Mouse (Mus musculus): ENCODE measurements around the gene Cpeb1. TPM values are rescaled to one million over a fixed set of nuclear protein-coding genes. Genes with fewer than 3 reads are reported as not detected.

The Cpeb1 gene
- polyA plus RNA-seq, 2 experiments = 0.03 TPM; not detected in 1

DNA sequence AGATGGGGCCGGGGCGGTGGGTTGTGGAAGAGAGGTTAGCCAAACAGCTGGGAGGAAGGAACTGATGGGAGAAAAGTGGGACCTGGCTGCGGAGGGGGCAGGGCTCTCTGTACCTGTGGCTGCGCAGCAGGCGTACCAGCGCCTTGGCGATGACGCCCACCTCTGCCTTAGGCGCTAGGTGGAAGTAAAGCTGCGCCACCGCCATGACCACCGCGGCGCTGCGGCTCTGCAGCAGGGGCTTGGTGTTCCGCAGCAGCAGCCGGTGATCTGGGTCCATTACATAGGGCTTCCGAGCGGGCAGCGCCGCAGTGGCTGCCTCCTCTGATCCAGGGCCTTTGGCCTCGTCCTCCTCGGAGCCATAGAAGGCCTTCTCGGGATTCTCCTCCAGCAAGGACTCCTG is 21.6 kb upstream of the Cpeb1 start:
- Histone ChIP-seq H3K27ac (no peak overlapping the region), H3K27me3 (ENCODE audit: control insufficient read depth, insufficient read depth, low read length) (no peaks in the 10 kb centered on the region; the same call in 1 of the 2 replicates), H3K36me3 (replicated peaks; ENCODE audit: control insufficient read depth, insufficient read depth, low read depth) (no peaks in the 10 kb centered on the region), H3K4me1 (replicated peaks; ENCODE audit: control insufficient read depth in 2 of 2, insufficient read depth in 2 of 2, low read length in 1 of 2) (no peaks in the 10 kb centered on the region), H3K9me3 (ENCODE audit: control insufficient read depth, low read length) (no peaks in the 10 kb centered on the region), H3K4me3 (ENCODE audit: insufficient read depth in 1 of 2, low read depth in 2 of 2, low read length in 2 of 2) (no peak overlapping the region), H3K9ac (replicated peaks) (no peak overlapping the region), H3K4me2 (ENCODE audit: low read depth) (no peak overlapping the region)
- 3% methylated on average over 24 of the region's 24 CpGs for WGBS (ENCODE audit: insufficient replicate concordance)
- no peak for DNase-seq (ENCODE audit: low read depth in 3 of 3, low spot score in 3 of 3)
- ATAC-seq (ENCODE audit: insufficient read depth) = no peak
- 0 out of 2 replicates have a peak, but pooled peaks have one; percentile 18 for TF ChIP-seq CTCF (IDR thresholded peaks at IDR 0.05; ENCODE audit: low read depth)
- no peak for TF ChIP-seq EP300 (IDR thresholded peaks at IDR 0.05; ENCODE audit: low read depth)

DNA sequence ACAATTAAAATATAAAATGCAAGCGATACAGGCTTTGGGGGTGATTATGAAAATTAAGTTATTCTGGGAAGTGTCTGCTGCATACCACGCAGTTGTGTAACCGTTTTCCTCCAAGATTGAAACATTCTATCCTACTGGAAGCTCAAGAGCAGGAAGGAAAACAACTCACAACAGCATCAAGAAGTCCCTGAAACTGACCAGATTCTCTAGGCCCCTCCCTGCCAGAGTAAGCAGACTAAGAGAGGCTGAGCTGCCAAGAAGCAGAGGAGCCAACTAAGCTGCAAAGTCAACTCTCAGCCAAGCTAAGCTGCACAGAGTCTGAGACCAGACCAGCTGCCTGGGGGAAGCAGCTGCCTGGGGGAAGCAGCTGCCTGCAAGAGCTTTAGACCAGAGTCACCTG is 20.0 kb upstream of the Cpeb1 start:
- no peak for TF ChIP-seq EP300 (IDR thresholded peaks at IDR 0.05; ENCODE audit: low read depth)
- no peak for TF ChIP-seq CTCF (IDR thresholded peaks at IDR 0.05; ENCODE audit: low read depth)
- no peaks in the 10 kb centered on the region; the same call in 1 of the 2 replicates for H3K27me3 ChIP-seq (ENCODE audit: control insufficient read depth, insufficient read depth, low read length)
- WGBS (ENCODE audit: insufficient replicate concordance) = 58% methylated on average over 3 of the region's 3 CpGs
- ATAC-seq (ENCODE audit: insufficient read depth) (no peak), DNase-seq (ENCODE audit: low read depth in 3 of 3, low spot score in 3 of 3) (no peak)
- H3K36me3 ChIP-seq (replicated peaks; ENCODE audit: control insufficient read depth, insufficient read depth, low read depth) = no peaks in the 10 kb centered on the region
- no peaks in the 10 kb centered on the region for H3K9me3 ChIP-seq (ENCODE audit: control insufficient read depth, low read length)
- H3K4me3 ChIP-seq (ENCODE audit: insufficient read depth in 1 of 2, low read depth in 2 of 2, low read length in 2 of 2) = no peak overlapping the region
- no peak overlapping the region for H3K4me2 ChIP-seq (ENCODE audit: low read depth)
- H3K27ac ChIP-seq = no peak overlapping the region
- no peaks in the 10 kb centered on the region for H3K4me1 ChIP-seq (replicated peaks; ENCODE audit: control insufficient read depth in 2 of 2, insufficient read depth in 2 of 2, low read length in 1 of 2)
- no peak overlapping the region for H3K9ac ChIP-seq (replicated peaks)

DNA sequence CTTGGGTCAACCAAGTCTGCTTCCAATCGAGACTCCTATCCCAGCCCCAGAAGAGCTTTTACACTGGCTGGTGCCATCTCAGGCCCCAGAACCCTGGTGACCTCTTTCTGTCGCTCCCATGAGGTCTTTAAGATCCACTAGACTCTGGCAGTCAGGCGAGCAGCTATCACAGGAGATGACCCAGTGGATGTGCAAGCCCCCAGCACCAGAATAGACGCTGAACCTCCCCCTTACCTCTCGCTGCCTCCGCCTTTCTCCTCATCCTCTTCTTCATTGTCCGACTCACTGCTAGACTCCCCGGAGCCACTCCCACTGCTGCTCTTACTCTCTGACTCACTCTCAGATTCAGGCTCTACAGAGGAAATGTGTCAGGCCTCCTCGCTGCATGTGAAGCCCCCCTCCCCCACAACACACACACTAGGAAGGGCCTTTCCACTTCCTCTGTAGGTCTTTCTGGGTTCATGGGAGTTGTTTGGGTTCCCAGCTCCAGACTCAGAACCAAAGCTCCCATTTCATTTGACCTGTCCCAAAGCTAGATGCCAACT is 9.7 kb upstream of the Cpeb1 start:
- WGBS (ENCODE audit: insufficient replicate concordance) = 46% methylated on average over 9 of the region's 9 CpGs
- Histone ChIP-seq H3K9ac (replicated peaks) (no peak overlapping the region), H3K36me3 (replicated peaks; ENCODE audit: control insufficient read depth, insufficient read depth, low read depth) (no peaks in the 10 kb centered on the region), H3K4me2 (ENCODE audit: low read depth) (no peak overlapping the region), H3K9me3 (ENCODE audit: control insufficient read depth, low read length) (no peaks in the 10 kb centered on the region), H3K4me1 (replicated peaks; ENCODE audit: control insufficient read depth in 2 of 2, insufficient read depth in 2 of 2, low read length in 1 of 2) (no peaks in the 10 kb centered on the region), H3K27me3 (ENCODE audit: control insufficient read depth, insufficient read depth, low read length) (no peaks in the 10 kb centered on the region), H3K4me3 (ENCODE audit: insufficient read depth in 1 of 2, low read depth in 2 of 2, low read length in 2 of 2) (no peak overlapping the region), H3K27ac (no peak overlapping the region)
- DNase-seq (ENCODE audit: low read depth in 3 of 3, low spot score in 3 of 3) = no peak
- TF ChIP-seq EP300 (IDR thresholded peaks at IDR 0.05; ENCODE audit: low read depth) = no peak
- no peak for ATAC-seq (ENCODE audit: insufficient read depth)

DNA sequence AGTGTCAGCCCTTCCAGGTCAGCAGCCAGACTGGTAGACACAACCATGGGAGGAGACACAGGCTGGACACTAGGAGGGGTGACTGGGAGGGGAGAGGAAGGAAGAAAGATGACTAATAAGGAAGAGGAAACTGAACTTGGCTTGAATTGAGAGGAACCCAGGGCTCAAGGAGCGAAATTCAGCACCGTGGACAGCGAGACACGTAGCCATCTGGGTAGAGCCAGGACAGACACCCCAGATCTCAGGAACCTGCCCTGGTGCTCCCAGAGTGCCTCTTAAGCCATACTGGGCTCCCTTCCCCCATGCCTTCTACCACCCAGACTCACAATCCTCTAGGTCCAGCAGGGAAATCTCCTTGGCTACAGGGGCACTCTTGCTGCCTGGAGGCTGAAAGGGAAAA is 8.9 kb upstream of the Cpeb1 start:
- 0% methylated on average over 4 of the region's 4 CpGs for WGBS (ENCODE audit: insufficient replicate concordance)
- H3K36me3 ChIP-seq (replicated peaks; ENCODE audit: control insufficient read depth, insufficient read depth, low read depth) = no peaks in the 10 kb centered on the region
- H3K27me3 ChIP-seq (ENCODE audit: control insufficient read depth, insufficient read depth, low read length) = no peaks in the 10 kb centered on the region
- ATAC-seq (ENCODE audit: insufficient read depth) = no peak
- H3K9me3 ChIP-seq (ENCODE audit: control insufficient read depth, low read length) = no peaks in the 10 kb centered on the region
- peak; percentile 3 to 12 (median 7) for DNase-seq (ENCODE audit: low read depth in 3 of 3, low spot score in 3 of 3)
- no peak overlapping the region for H3K4me3 ChIP-seq (ENCODE audit: insufficient read depth in 1 of 2, low read depth in 2 of 2, low read length in 2 of 2)
- H3K9ac ChIP-seq (replicated peaks) = no peak overlapping the region
- no peak overlapping the region for H3K27ac ChIP-seq
- H3K4me1 ChIP-seq (replicated peaks; ENCODE audit: control insufficient read depth in 2 of 2, insufficient read depth in 2 of 2, low read length in 1 of 2) = no peaks in the 10 kb centered on the region
- no peak for TF ChIP-seq EP300 (IDR thresholded peaks at IDR 0.05; ENCODE audit: low read depth)
- no peak for TF ChIP-seq CTCF (IDR thresholded peaks at IDR 0.05; ENCODE audit: low read depth)
- H3K4me2 ChIP-seq (ENCODE audit: low read depth) = no peak overlapping the region

DNA sequence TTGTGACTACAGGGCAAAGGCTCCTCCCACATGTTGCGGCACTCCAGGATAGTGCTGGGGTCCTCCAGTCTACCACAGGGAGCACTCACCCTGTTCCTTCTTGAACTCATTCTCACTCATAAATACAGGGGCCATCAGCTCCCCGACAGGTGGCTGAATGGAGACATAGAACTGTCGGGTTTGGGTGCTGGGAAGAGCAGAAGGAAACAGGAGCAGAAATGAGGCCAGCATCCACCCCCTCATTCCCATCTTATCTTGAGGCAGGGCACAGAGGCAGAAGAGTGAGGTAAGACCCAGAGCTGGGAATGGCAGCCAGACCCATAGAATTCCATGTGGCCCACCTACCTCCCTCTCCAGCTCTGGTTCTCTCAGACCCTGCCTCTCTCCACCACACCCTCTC is 7.5 kb upstream of the Cpeb1 start:
- Histone ChIP-seq H3K36me3 (replicated peaks; ENCODE audit: control insufficient read depth, insufficient read depth, low read depth) (no peaks in the 10 kb centered on the region), H3K4me2 (ENCODE audit: low read depth) (no peak overlapping the region), H3K9me3 (ENCODE audit: control insufficient read depth, low read length) (no peaks in the 10 kb centered on the region), H3K4me3 (ENCODE audit: insufficient read depth in 1 of 2, low read depth in 2 of 2, low read length in 2 of 2) (no peak overlapping the region), H3K4me1 (replicated peaks; ENCODE audit: control insufficient read depth in 2 of 2, insufficient read depth in 2 of 2, low read length in 1 of 2) (no peaks in the 10 kb centered on the region), H3K27ac (no peak overlapping the region), H3K27me3 (ENCODE audit: control insufficient read depth, insufficient read depth, low read length) (no peaks in the 10 kb centered on the region; the same call in 1 of the 2 replicates), H3K9ac (replicated peaks) (no peak overlapping the region)
- TF ChIP-seq CTCF (IDR thresholded peaks at IDR 0.05; ENCODE audit: low read depth) (no peak), EP300 (IDR thresholded peaks at IDR 0.05; ENCODE audit: low read depth) (no peak)
- no peak for DNase-seq (ENCODE audit: low read depth in 3 of 3, low spot score in 3 of 3)
- ATAC-seq (ENCODE audit: insufficient read depth) = no peak
- 52% methylated on average over 3 of the region's 3 CpGs for WGBS (ENCODE audit: insufficient replicate concordance)

All from liver, embryonic 14.5 days (tissue).